Mouse (Mus musculus): ENCODE measurements around the gene Gm10382. TPM values are rescaled to one million over a fixed set of nuclear protein-coding genes. Genes with fewer than 3 reads are reported as not detected.

Gene Gm10382
- total RNA-seq, 1 experiment, result 0.98 TPM

- peak overlapping the region; percentile 64; the same call in 1 of the 2 replicates for H3K9ac ChIP-seq (ENCODE audit: insufficient read depth, low read depth, low read length, poor library complexity, severe bottlenecking)
- H3K27ac ChIP-seq (ENCODE audit: insufficient read depth, low read depth, low read length, poor library complexity, severe bottlenecking), result peak overlapping the region; percentile 98
- in situ Hi-C loops (cut with MboI; ENCODE audit: low sequenced_read_pairs in 2 of 2, unreplicated experiment in 2 of 2), result no loop called here
- peaks cover 3 to 7% of the 10 kb centered on the region in 2 experiments; a peak in 2 of 4 replicates for H3K4me1 ChIP-seq (ENCODE audit: control insufficient read depth in 2 of 2, insufficient read depth in 2 of 2, low read length in 2 of 2, poor library complexity in 1 of 2)
- peaks cover 12% of the 10 kb centered on the region for H3K36me3 ChIP-seq (ENCODE audit: control insufficient read depth, insufficient read depth, low read length, poor library complexity, severe bottlenecking)
- peak overlapping the region; percentile 0 to 10; a peak in 1 of 4 replicates for H3K4me3 ChIP-seq (ENCODE audit: insufficient read depth in 1 of 2, low read depth in 1 of 2, low read length in 2 of 2, poor library complexity in 1 of 2, severe bottlenecking in 1 of 2)
- TF ChIP-seq ZC3H11A (IDR thresholded peaks at IDR 0.05; ENCODE audit: borderline replicate concordance, low read depth, low read length), result no peak
- TF ChIP-seq HCFC1 (IDR thresholded peaks at IDR 0.05; ENCODE audit: borderline replicate concordance, insufficient read depth, low read length), result no peak
- TF ChIP-seq ZNF384 (IDR thresholded peaks at IDR 0.05; ENCODE audit: low read depth, low read length), result no peak
- TF ChIP-seq MAFK (IDR thresholded peaks at IDR 0.05; ENCODE audit: insufficient read depth, low read depth, low read length), result no peak
- TF ChIP-seq CHD2 (IDR thresholded peaks at IDR 0.05; ENCODE audit: low read depth, low read length), result no peak
- DNase-seq (ENCODE audit: low read depth, low spot score), result no peak
- no peaks in the 10 kb centered on the region for H3K9me3 ChIP-seq (ENCODE audit: control insufficient read depth, insufficient read depth, low read depth, low read length)
These were observed 3.5 kb downstream of the Gm10382 start for GRCm38 (mm10) chr5:125392618-125392976.

DNA sequence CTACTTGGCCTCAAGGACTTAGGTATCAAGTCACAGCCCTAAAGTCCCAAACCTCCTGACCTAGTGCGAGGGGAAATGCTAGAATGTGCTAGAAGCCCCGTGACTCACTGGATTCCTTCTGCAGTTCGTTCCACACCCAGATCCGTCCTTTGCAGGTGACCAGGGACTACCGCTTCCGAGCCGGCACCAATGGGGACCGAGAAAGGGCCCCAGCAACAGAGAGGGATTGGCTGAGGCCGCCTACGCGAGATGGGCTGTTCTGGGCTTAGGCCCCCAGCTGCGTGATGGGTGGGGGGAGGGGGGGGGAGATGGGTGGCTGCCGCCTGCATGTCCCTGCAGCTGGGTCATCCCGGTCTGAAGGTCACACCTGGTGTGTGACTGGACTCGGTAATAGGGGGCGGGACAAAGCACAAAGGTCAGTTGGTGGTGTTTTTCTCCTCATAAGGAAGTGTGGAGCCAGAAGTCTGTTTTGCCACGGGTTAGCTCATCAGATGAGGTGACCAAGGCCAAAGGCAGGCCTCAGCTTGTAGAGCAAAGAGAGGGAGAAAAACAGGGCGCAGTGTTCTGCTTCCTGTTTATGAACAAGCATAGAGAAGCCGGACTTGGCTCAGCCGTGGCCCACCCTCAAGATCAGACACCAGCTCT is 4.0 kb downstream of the Gm10382 start:
- Histone ChIP-seq H3K9me3 (ENCODE audit: control insufficient read depth, insufficient read depth, low read depth, low read length) (no peaks in the 10 kb centered on the region), H3K36me3 (ENCODE audit: control insufficient read depth, insufficient read depth, low read length, poor library complexity, severe bottlenecking) (peaks cover 10% of the 10 kb centered on the region), H3K27ac (ENCODE audit: insufficient read depth, low read depth, low read length, poor library complexity, severe bottlenecking) (peak overlapping the region; percentile 98), H3K4me1 (ENCODE audit: control insufficient read depth in 2 of 2, insufficient read depth in 2 of 2, low read length in 2 of 2, poor library complexity in 1 of 2) (peaks cover 3 to 7% of the 10 kb centered on the region in 2 experiments; a peak in 2 of 4 replicates), H3K4me3 (ENCODE audit: insufficient read depth in 1 of 2, low read depth in 1 of 2, low read length in 2 of 2, poor library complexity in 1 of 2, severe bottlenecking in 1 of 2) (peak overlapping the region; percentile 31 to 44; a peak in 3 of 4 replicates), H3K9ac (ENCODE audit: insufficient read depth, low read depth, low read length, poor library complexity, severe bottlenecking) (peak overlapping the region; percentile 75)
- DNase-seq (ENCODE audit: low read depth, low spot score), result peak; percentile 96
- in situ Hi-C loops (cut with MboI; ENCODE audit: low sequenced_read_pairs in 2 of 2, unreplicated experiment in 2 of 2), result no loop called here
- TF ChIP-seq ZNF384 (IDR thresholded peaks at IDR 0.05; ENCODE audit: low read depth, low read length), result no peak
- TF ChIP-seq MAFK (IDR thresholded peaks at IDR 0.05; ENCODE audit: insufficient read depth, low read depth, low read length), result peak; percentile 56
- peak; percentile 68 for TF ChIP-seq CHD2 (IDR thresholded peaks at IDR 0.05; ENCODE audit: low read depth, low read length)

- H3K4me1 ChIP-seq (ENCODE audit: control insufficient read depth in 2 of 2, insufficient read depth in 2 of 2, low read length in 2 of 2, poor library complexity in 1 of 2), result peaks cover 3 to 7% of the 10 kb centered on the region in 2 experiments; a peak in 2 of 4 replicates
- DNase-seq (ENCODE audit: low read depth, low spot score), result peak; percentile 79
- H3K9ac ChIP-seq (ENCODE audit: insufficient read depth, low read depth, low read length, poor library complexity, severe bottlenecking), result peak overlapping the region; percentile 75
- H3K9me3 ChIP-seq (ENCODE audit: control insufficient read depth, insufficient read depth, low read depth, low read length), result no peaks in the 10 kb centered on the region
- peaks cover 2% of the 10 kb centered on the region; the same call in 1 of the 2 replicates for H3K36me3 ChIP-seq (ENCODE audit: control insufficient read depth, insufficient read depth, low read length, poor library complexity, severe bottlenecking)
- H3K4me3 ChIP-seq (ENCODE audit: insufficient read depth in 1 of 2, low read depth in 1 of 2, low read length in 2 of 2, poor library complexity in 1 of 2, severe bottlenecking in 1 of 2), result peak overlapping the region; percentile 31 to 44; a peak in 3 of 4 replicates
- in situ Hi-C loops (cut with MboI; ENCODE audit: low sequenced_read_pairs in 2 of 2, unreplicated experiment in 2 of 2), result no loop called here
- peak overlapping the region; percentile 98 for H3K27ac ChIP-seq (ENCODE audit: insufficient read depth, low read depth, low read length, poor library complexity, severe bottlenecking)
- TF ChIP-seq ZC3H11A (IDR thresholded peaks at IDR 0.05; ENCODE audit: borderline replicate concordance, low read depth, low read length), result no peak
- TF ChIP-seq CHD2 (IDR thresholded peaks at IDR 0.05; ENCODE audit: low read depth, low read length), result no peak; the same call in 1 of the 2 replicates
- no peak for TF ChIP-seq HCFC1 (IDR thresholded peaks at IDR 0.05; ENCODE audit: borderline replicate concordance, insufficient read depth, low read length)
- TF ChIP-seq ZNF384 (IDR thresholded peaks at IDR 0.05; ENCODE audit: low read depth, low read length), result peak; percentile 87
- TF ChIP-seq MAFK (IDR thresholded peaks at IDR 0.05; ENCODE audit: insufficient read depth, low read depth, low read length), result 0 out of 2 replicates have a peak, but pooled peaks have one; percentile 9
These were observed 4.8 kb downstream of the Gm10382 start for GRCm38 (mm10) chr5:125393622-125394603.

GRCm38 (mm10) chr5:125395008-125395407 is 5.9 kb downstream of the Gm10382 start:
- peaks cover 3 to 7% of the 10 kb centered on the region in 2 experiments; a peak in 2 of 4 replicates for H3K4me1 ChIP-seq (ENCODE audit: control insufficient read depth in 2 of 2, insufficient read depth in 2 of 2, low read length in 2 of 2, poor library complexity in 1 of 2)
- in situ Hi-C loops (cut with MboI; ENCODE audit: low sequenced_read_pairs in 2 of 2, unreplicated experiment in 2 of 2), result no loop called here
- TF ChIP-seq HCFC1 (IDR thresholded peaks at IDR 0.05; ENCODE audit: borderline replicate concordance, insufficient read depth, low read length), result no peak
- no peak for TF ChIP-seq MAFK (IDR thresholded peaks at IDR 0.05; ENCODE audit: insufficient read depth, low read depth, low read length)
- no peak for TF ChIP-seq ZNF384 (IDR thresholded peaks at IDR 0.05; ENCODE audit: low read depth, low read length)
- TF ChIP-seq CHD2 (IDR thresholded peaks at IDR 0.05; ENCODE audit: low read depth, low read length), result no peak
- no peak for TF ChIP-seq ZC3H11A (IDR thresholded peaks at IDR 0.05; ENCODE audit: borderline replicate concordance, low read depth, low read length)
- no peaks in the 10 kb centered on the region for H3K36me3 ChIP-seq (ENCODE audit: control insufficient read depth, insufficient read depth, low read length, poor library complexity, severe bottlenecking)
- no peaks in the 10 kb centered on the region for H3K9me3 ChIP-seq (ENCODE audit: control insufficient read depth, insufficient read depth, low read depth, low read length)
- peak overlapping the region; percentile 98 for H3K27ac ChIP-seq (ENCODE audit: insufficient read depth, low read depth, low read length, poor library complexity, severe bottlenecking)
- peak overlapping the region; percentile 46; the same call in 1 of the 2 replicates for H3K9ac ChIP-seq (ENCODE audit: insufficient read depth, low read depth, low read length, poor library complexity, severe bottlenecking)
- DNase-seq (ENCODE audit: low read depth, low spot score), result no peak
- H3K4me3 ChIP-seq (ENCODE audit: insufficient read depth in 1 of 2, low read depth in 1 of 2, low read length in 2 of 2, poor library complexity in 1 of 2, severe bottlenecking in 1 of 2), result 0 out of 4 replicates have a peak overlapping the region, but pooled peaks have one; percentile 11 to 19

Data from ES-E14 (cell line).